Mouse (Mus musculus) spleen, adult 2 months (tissue): ENCODE data around the gene Pla2g16.

Source experiments
- CTCF ChIP-seq: fragments of 200-500 bp; IDR thresholded peaks from 2 replicates; pipeline ENCODE4 v1.5.1; 2011; ENCODE audit warnings: mild to moderate bottlenecking, inconsistent platforms; ENCODE audit not compliant: insufficient read depth, insufficient read length, insufficient replicate concordance; ENCODE audit errors: extremely low read depth
- POLR2A ChIP-seq: fragments of 200-500 bp; IDR thresholded peaks from 2 replicates; pipeline ENCODE4 v1.6.1; 2011; ENCODE audit warnings: low read depth, low read length, inconsistent platforms

GRCm38 (mm10) chr19:7557844-7558243, 585 bp downstream of the Pla2g16 start:
- TF ChIP-seq CTCF: no peak
- TF ChIP-seq POLR2A: no peak
